Mouse (Mus musculus) embryonic fibroblast, embryonic 13.5 days (primary cell): ENCODE results near the gene Ston2.

Experiments
- CTCF ChIP-seq: IDR thresholded peaks from 2 replicates; pipeline ENCODE4 v1.5.1; 2011; ENCODE audit warnings: mild to moderate bottlenecking, control low read depth, low read length, moderate library complexity, borderline replicate concordance; ENCODE audit not compliant: insufficient read depth
- POLR2A ChIP-seq: IDR thresholded peaks from 2 replicates; pipeline ENCODE4 v1.6.1; 2011; ENCODE audit warnings: low read depth, mild to moderate bottlenecking, control low read depth, low read length, moderate library complexity

- TF ChIP-seq CTCF (no peak), POLR2A (no peak)
Measured at GRCm38 (mm10) chr12:91587077-91587476, 201.1 kb downstream of the Ston2 start.
